12 mouse cellular contexts compared by ENCODE assay signal in the genomic region with DNA sequence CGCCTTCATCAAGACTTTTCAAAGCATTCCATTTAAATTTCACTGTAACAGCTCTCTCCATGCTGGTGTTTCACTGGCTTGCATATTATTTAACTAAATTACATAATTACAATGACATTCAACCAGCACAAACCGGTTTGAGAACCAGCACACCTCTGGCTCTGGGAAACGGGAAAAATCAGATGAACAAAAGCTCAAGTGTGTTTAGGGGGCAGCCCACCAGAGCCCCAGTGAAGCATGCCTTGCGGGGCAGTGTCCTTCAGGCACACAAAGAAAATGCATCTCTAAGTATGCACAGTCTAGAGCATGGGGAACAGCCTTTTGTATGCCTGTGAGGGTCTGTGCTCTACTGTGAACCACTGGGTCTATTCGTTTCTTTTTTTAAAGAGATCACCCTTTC.
DNase-seq lines count a peak whose midpoint lies in the region; ATAC-seq lines count a peak whose summit lies in the region.
"Had no signal": no experiment of that assay in that cellular context is flagged by ENCODE, and none has a peak within 500 bp of the region (broad histone marks: within the 10 kb centered on the region; RNA-seq: fewer than 3 reads in every experiment).

No protein-coding gene starts in this region.

- H3K27ac ChIP-seq in embryonic facial prominence, embryonic 10.5 days (replicated peaks): peak overlapping the region; percentile 66
- peak overlapping the region; percentile 76 for H3K27ac ChIP-seq in hindbrain, embryonic 10.5 days
- peak overlapping the region; percentile 64 for H3K27ac ChIP-seq in midbrain, embryonic 13.5 days
- H3K27ac ChIP-seq: embryonic facial prominence, embryonic 13.5 days had no signal

- peak; percentile 72 for ATAC-seq in midbrain, embryonic 13.5 days

- H3K9me3 ChIP-seq in embryonic facial prominence, embryonic 10.5 days: no peaks in the 10 kb centered on the region
- no peaks in the 10 kb centered on the region for H3K9me3 ChIP-seq in hindbrain, embryonic 10.5 days
- no peaks in the 10 kb centered on the region for H3K9me3 ChIP-seq in midbrain, embryonic 13.5 days
- H3K9me3 ChIP-seq: embryonic facial prominence, embryonic 13.5 days had no signal

- H3K4me3 ChIP-seq in embryonic facial prominence, embryonic 10.5 days: no peak overlapping the region
- no peak overlapping the region for H3K4me3 ChIP-seq in hindbrain, embryonic 10.5 days
- no peak overlapping the region for H3K4me3 ChIP-seq in midbrain, embryonic 13.5 days (replicated peaks)
- H3K4me3 ChIP-seq: embryonic facial prominence, embryonic 13.5 days had no signal

- peak; percentile 47 for DNase-seq in R1 (ENCODE audit: low read depth, low spot score)
- no peak for DNase-seq in embryonic facial prominence, embryonic 10.5 days (ENCODE audit: low spot score)
- no peak for DNase-seq in hindbrain, embryonic 10.5 days (ENCODE audit: low spot score)
- no peak for DNase-seq in spleen, postnatal 4 days (ENCODE audit: low spot score in 2 of 2)
- DNase-seq in left cerebral cortex, adult 18-20 months (ENCODE audit: low spot score in 2 of 2): no peak
- no peak for DNase-seq in kidney, postnatal 10 days
- DNase-seq: cerebellum, adult 2 months; lung, adult 18-20 months had no signal

- 55% methylated on average over 5 of the region's 5 CpGs for WGBS in embryonic facial prominence, embryonic 10.5 days
- WGBS in hindbrain, embryonic 10.5 days: 47% methylated on average over 5 of the region's 5 CpGs
- 35% methylated on average over 5 of the region's 5 CpGs for WGBS in midbrain, embryonic 13.5 days

- H3K4me2 ChIP-seq in midbrain, embryonic 13.5 days (replicated peaks): no peak overlapping the region
- H3K4me2 ChIP-seq: embryonic facial prominence, embryonic 13.5 days; heart, embryonic 11.5 days had no signal

- H3K36me3 ChIP-seq in embryonic facial prominence, embryonic 10.5 days (replicated peaks): 0 out of 2 replicates have a peak, but pooled peaks cover 4% of the 10 kb centered on the region
- peaks cover 24% of the 10 kb centered on the region; the same call in 1 of the 2 replicates for H3K36me3 ChIP-seq in hindbrain, embryonic 10.5 days
- 0 out of 2 replicates have a peak, but pooled peaks cover 4% of the 10 kb centered on the region for H3K36me3 ChIP-seq in midbrain, embryonic 13.5 days

- H3K4me1 ChIP-seq in embryonic facial prominence, embryonic 10.5 days: peaks cover 17% of the 10 kb centered on the region
- peaks cover 36% of the 10 kb centered on the region for H3K4me1 ChIP-seq in hindbrain, embryonic 10.5 days (replicated peaks)
- H3K4me1 ChIP-seq in midbrain, embryonic 13.5 days (replicated peaks): peaks cover 41% of the 10 kb centered on the region

- H3K27me3 ChIP-seq in embryonic facial prominence, embryonic 10.5 days (replicated peaks; ENCODE audit: low read depth, poor library complexity, severe bottlenecking): no peaks in the 10 kb centered on the region
- H3K27me3 ChIP-seq in hindbrain, embryonic 10.5 days (ENCODE audit: insufficient read depth, poor library complexity, severe bottlenecking): no peaks in the 10 kb centered on the region
- H3K27me3 ChIP-seq in midbrain, embryonic 13.5 days: no peaks in the 10 kb centered on the region
- H3K27me3 ChIP-seq: CH12.LX; embryonic facial prominence, embryonic 13.5 days had no signal

- no peak overlapping the region for H3K9ac ChIP-seq in midbrain, embryonic 13.5 days (replicated peaks)
- H3K9ac ChIP-seq: embryonic facial prominence, embryonic 13.5 days had no signal
